Mouse (Mus musculus) megakaryocyte-erythroid progenitor cell, adult 5-6 weeks (primary cell): ENCODE data around the gene Glipr2. TPM values are rescaled to one million over a fixed set of nuclear protein-coding genes. Genes with fewer than 3 reads are reported as not detected.

Experiments
- ATAC-seq: replicated peaks from 2 replicates; pipeline ENCODE4 v1.8.0; 2016; ENCODE audit warnings: mild to moderate bottlenecking, inconsistent platforms; ENCODE audit not compliant: severe bottlenecking, poor library complexity, low FRiP score, low TSS enrichment
- total RNA-seq, 2 experiments: library from RNA; stranded (forward) in 1 of 2; stranded (reverse) in 1 of 2; fragments of 200-1000, 215-1000 nt in 1 of 2; fragments of >200 nt in 1 of 2; fragmentation: Nextera tagmentation in 1 of 2; gene quantifications; 2 replicates each; pipeline ENCODE4 v1.2.3; 2014 to 2017

Gene Glipr2
- total RNA-seq, 2 experiments from 2014 or later, result 12.2 to 12.6 TPM

- ATAC-seq, result no peak
Measured at GRCm38 (mm10) chr4:43968650-43969049, 11.4 kb downstream of the Glipr2 start.

DNA sequence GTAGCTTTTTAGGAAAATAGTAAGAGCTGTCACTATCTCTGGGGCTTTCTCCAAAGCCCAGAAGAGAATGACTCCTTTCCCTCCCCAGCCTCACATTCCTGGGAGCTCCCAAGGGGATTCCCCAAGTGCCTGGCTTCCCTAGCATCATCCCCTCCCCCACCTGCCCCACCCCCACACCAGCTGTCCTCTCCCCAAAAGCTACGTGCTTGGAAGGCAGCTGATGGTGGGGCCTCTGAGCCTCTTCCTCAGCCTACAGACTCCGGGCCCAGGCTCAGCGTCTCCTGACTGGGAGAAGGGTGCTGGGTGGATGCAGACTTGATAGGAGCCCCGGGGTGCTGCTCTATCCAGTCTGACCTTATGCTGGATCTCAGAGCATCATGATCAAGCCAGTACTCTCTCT, 12.2 kb downstream of the Glipr2 start:
- ATAC-seq, result no peak

DNA sequence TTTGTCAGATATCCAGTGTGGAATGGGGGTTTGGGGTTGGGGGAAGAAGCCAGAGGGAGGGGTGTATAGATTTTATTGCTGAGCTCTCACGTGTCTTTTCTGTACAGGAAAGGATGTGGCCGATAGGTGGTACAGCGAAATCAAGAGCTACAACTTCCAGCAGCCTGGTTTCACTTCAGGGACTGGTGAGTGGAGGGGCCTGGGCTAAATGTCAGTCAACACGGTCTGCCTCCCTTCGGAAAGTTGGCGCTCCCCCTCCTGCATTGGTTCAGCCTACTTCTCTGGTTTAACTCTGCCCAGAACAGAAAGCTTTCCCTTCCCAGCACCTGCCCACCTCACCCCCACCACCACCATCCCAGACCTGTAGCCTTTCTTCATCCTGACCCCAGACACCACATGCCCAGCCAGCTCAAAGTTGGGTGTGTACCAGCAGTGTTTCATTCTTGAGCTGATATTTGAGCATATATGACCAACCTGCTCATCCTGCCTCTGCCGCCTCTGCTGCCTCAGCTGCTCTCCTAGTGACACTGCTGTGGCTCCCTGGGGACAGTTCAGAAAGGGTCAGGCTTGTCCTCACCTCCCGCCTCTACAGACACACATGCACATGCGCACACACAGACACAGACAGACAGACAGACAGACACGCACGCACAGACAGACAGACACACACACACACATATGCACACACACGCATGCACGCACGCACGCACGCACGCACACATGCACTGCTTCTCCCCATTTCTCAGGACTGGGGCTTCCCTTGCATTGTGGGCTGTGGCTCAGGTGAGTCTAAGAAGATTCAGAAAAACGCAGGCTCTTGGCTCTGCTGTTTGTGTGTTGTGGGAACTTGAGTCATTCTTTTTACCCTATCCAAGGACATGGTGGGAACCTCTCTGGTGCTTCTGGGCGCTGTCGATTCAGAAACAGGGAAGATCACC, 13.5 kb downstream of the Glipr2 start:
- ATAC-seq, result no peak

DNA sequence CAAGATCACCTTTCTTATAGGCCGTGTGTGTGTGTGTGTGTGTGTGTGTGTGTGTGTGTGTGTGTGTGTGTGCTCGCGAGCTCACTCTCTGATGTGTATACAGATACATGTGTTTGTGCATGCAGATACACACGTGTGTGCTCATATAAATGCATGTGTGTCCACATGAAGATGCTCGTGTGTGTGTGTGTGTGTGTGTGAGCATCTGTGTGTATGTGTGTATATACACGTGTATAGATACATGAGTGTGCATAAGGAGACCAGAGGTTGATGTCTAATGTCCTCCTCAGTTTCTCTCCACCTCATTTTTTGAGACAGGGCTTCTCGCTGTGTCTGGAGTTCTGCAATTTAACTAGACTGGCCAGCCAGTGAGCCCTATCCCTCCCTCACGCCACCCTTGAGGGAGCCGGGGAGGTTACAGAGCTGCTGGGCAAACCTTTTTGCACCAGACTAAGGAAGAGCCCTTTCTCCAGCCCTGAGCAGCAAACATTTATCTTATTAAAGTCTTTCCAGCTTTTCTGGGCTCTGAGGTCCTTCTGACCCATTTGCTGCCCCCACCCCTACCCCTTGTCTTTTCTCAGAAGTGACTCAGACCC, 14.4 kb downstream of the Glipr2 start:
- ATAC-seq, result no peak

GRCm38 (mm10) chr4:43972137-43972591, 15.0 kb downstream of the Glipr2 start:
- ATAC-seq, result peak; percentile 66

DNA sequence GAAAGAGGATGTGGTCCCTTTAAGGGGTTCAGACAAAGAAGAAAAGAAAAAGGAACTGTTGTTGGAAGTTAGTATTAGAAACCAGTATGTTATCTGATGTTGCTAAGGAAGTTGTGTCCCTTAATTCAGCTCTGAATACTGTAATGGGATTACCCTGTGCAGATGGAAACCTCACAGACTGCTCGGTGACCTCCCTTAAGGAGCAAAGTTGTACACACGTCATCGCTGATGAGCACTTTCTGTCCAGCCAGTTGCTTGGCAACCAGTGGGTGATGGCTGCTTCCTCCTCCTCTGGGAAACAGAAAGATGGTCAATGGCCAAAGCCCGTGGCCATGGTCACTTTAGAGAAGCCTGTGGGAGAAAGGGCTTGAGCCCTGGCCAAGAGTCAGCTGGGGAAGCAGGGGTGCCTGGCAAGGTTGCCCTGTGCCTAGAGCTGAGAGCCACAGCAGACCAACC, 16.4 kb downstream of the Glipr2 start:
- ATAC-seq, result peak; percentile 29; the same call in 1 of the 2 replicates

DNA sequence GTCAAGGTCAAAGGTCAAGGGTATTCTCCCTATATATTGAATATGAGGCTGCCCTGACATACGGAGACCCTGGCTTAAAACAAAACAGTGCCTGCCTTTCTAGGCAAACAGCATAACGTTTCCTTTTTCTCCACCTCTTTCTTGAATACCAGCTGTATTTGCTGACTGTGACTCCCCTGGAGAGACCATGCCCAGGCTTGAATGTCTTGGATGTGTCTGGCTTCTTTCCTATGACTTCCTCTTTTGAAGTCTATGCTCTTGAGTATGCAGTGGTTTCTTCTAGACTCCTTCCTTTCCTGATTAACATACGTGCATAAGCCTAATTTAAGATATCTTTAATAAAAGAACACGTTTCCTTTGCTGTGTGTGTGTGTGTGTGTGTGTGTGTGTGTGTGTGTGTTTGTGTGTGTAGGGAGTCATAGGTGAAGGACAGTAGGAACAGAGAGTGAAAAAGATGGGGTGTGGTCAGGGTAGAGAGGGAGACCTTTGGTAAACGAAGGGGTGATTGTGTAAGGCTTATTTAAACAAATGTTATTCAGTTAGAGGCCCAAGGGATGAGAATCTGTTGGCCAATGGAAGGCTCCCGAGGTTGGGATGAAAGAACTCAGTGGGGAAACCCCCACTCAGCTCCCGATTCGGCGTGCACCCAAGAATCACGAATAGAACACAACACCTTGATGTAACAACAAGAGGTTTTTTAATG, 17.9 kb downstream of the Glipr2 start:
- ATAC-seq, result no peak

DNA sequence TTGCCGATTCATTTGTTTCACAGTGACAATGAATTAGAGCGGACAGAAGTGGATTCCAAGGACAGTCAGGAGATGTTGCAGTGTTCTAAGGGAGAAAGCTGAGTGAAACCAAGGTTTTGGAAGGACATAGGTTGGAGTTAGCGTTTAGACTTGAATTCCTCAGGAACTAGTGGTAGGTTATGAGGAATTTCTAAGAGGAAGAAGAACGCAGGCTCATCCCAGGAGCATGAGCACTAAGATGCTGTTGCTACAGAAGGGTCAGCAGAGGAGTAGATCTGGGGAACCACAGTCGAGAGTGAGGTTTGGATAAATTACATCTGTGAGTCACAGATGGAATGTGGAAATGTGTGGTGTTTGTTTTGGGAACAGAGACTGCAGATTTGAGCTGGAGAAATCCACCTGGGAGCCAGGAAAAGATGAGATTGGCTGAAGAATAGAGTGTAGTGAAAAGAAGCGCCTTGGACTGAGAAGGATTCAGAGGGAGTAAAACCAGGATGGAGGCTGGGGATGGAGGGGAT, 19.1 kb downstream of the Glipr2 start:
- ATAC-seq, result no peak

GRCm38 (mm10) chr4:43978521-43979443, 21.6 kb downstream of the Glipr2 start:
- no peak for ATAC-seq

GRCm38 (mm10) chr4:43979746-43980145, 22.5 kb downstream of the Glipr2 start:
- no peak for ATAC-seq

- ATAC-seq, result no peak
Measured at GRCm38 (mm10) chr4:43980236-43980635, 23.0 kb downstream of the Glipr2 start.

GRCm38 (mm10) chr4:43980846-43981245, 23.6 kb downstream of the Glipr2 start:
- ATAC-seq, result no peak

GRCm38 (mm10) chr4:43981251-43981650, 24.1 kb downstream of the Glipr2 start:
- ATAC-seq, result no peak

DNA sequence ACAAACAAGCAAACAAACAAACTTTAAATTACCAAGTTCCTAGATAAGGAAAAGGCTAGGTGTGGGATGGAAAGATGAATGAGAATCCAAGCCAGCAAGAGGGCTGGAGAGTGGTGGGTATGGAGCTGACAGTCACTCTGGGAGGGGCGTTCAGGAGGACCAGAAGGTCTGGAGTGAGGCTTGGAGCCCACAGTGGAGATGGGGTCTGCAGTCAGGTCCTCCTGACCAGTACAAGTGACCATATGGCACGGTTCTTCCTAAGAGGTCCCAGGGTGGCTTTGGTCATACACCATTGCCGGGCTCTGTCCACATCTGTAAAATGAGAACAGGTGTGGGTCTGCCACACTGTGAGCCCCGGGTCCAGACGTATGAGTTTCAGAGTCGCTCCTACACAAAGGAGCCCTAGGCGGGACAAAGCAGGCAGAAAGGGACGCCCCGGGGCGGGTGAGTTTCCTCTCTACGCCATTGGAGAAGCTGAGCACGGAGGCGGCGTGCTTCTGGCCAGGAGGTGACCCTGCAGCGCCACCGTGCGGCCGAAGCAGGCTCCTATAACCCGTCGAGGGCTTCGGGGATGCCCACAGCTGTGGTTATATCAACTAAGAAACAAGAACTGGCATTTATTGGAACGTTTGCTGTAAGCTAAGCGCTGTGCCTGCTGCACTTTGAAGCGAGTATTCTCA, 25.0 kb downstream of the Glipr2 start:
- ATAC-seq, result peak; percentile 96

DNA sequence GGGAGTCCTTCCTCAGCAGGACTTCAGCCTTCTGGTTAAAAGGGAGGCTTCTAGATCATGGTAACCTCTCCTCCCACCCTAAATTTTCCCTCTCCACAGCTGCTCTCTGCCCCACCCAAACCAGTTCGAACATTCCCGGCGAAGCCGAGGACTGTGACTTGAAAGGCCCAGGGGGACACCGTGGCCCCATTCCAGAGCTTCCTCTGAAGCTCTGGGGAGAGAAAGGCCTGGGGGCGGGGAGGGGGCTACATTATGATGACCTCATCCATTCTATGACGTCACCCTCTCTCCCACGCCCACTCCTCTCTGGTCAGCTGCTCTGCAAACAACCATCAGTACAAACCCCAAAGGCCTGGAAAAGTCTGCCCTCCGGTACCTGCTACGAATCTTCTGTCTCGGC, 26.0 kb downstream of the Glipr2 start, which contains the start of gene Ccin:
Gene Ccin, plus strand, starts transcription at position 303 of the 400 bp plus-strand sequence.
- ATAC-seq, result no peak

DNA sequence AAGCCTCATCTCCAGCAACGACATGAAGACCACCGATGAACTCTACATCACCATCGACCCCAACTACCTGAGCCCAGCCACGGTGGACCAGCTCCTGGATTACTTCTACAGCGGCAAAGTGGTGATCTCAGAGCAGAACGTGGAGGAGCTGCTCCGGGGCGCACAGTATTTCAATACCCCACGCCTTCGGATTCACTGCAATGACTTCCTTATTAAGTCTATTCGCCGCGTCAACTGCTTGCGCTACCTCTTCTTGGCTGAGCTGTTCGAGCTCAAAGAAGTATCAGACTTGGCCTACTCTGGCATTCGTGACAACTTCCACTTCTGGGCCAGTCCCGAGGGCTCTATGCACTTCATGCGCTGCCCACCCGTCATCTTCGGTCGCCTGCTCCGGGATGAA, 26.6 kb downstream of the Glipr2 start:
- no peak for ATAC-seq

DNA sequence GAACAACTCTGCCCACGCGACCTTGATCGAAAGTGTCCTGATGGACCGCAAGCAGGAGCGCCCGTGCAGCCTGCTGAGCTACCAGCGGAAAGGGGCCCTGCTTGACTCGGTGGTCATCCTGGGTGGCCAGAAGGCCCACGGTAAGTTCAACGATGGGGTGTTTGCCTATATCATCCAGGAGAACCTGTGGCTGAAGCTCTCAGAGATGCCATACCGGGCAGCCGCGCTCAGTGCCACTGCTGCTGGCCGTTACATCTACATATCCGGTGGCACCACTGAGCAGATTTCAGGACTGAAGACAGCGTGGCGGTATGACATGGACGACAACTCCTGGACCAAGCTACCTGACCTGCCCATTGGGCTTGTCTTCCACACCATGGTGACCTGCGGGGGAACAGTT, 27.1 kb downstream of the Glipr2 start:
- no peak for ATAC-seq

- no peak for ATAC-seq
Measured at GRCm38 (mm10) chr4:43988976-43989375, 31.8 kb downstream of the Glipr2 start.
